Mouse (Mus musculus) liver, embryonic 16.5 days (tissue): ENCODE data around the gene Cdkn2a. TPM values are rescaled to one million over a fixed set of nuclear protein-coding genes. Genes with fewer than 3 reads are reported as not detected.

ENCODE experiments used
- ATAC-seq: fragments of 200-750 bp; cut with Nextera tagmentation; 2 replicates; pipeline ENCODE4 v1.8.0; 2017; ENCODE audit warnings: low read depth, mild to moderate bottlenecking, moderate number of reproducible peaks, moderate library complexity
- H3K27ac ChIP-seq: fragments of 300-500 bp; sonication (generic); 2 replicates; pipeline ENCODE4 v1.5.1; 2014; ENCODE audit warnings: mild to moderate bottlenecking, low read length
- H3K27me3 ChIP-seq: fragments of 300-500 bp; sonication (generic); 2 replicates; pipeline ENCODE4 v1.6.1; 2014; ENCODE audit warnings: low read depth, low read length, mixed read lengths; ENCODE audit not compliant: control insufficient read depth, insufficient read depth
- H3K36me3 ChIP-seq: fragments of 300-500 bp; sonication (generic); 2 replicates; pipeline ENCODE4 v1.6.1; 2014; ENCODE audit warnings: mild to moderate bottlenecking; ENCODE audit not compliant: control insufficient read depth, insufficient read depth
- H3K4me1 ChIP-seq: fragments of 300-500 bp; sonication (generic); 2 replicates; pipeline ENCODE4 v1.6.1; 2014; ENCODE audit warnings: low read depth, low read length, mixed read lengths; ENCODE audit not compliant: control insufficient read depth
- H3K4me2 ChIP-seq: fragments of 300-500 bp; sonication (generic); 2 replicates; pipeline ENCODE4 v1.6.1; 2014; ENCODE audit warnings: low read depth, low read length, mixed read lengths
- H3K4me3 ChIP-seq: fragments of 300-500 bp; sonication (generic); 2 replicates; pipeline ENCODE4 v1.5.1; 2014; ENCODE audit warnings: low read depth, mild to moderate bottlenecking, low read length
- H3K9ac ChIP-seq: fragments of 300-500 bp; sonication (generic); 2 replicates; pipeline ENCODE4 v1.6.1; 2014; ENCODE audit warnings: low read depth, low read length
- H3K9me3 ChIP-seq: fragments of 300-500 bp; sonication (generic); replicated peaks from 2 replicates; pipeline ENCODE4 v1.6.1; 2016; ENCODE audit warnings: low read length; ENCODE audit not compliant: control insufficient read depth
- WGBS: fragments of 180-500 bp; shearing (Covaris S2); extraction: QIAGEN DNeasy Blood & Tissue Kit; methylation state at CpG from one replicate; pipeline ENCODE4 v1.1.7; 2014; ENCODE audit not compliant: insufficient replicate concordance; 5-methylcytosine and 5-hydroxymethylcytosine counted together
- polyA plus RNA-seq: library from polyadenylated mRNA; unstranded; fragments of >200 nt; fragmentation: Nextera tagmentation; extraction: Ambion mirVana; gene quantifications from 2 replicates; pipeline ENCODE4 v1.2.1, GENCODE M21; 2015

Cdkn2a gene
- polyA plus RNA-seq, 1 experiment from 2014 or later: not detected

DNA sequence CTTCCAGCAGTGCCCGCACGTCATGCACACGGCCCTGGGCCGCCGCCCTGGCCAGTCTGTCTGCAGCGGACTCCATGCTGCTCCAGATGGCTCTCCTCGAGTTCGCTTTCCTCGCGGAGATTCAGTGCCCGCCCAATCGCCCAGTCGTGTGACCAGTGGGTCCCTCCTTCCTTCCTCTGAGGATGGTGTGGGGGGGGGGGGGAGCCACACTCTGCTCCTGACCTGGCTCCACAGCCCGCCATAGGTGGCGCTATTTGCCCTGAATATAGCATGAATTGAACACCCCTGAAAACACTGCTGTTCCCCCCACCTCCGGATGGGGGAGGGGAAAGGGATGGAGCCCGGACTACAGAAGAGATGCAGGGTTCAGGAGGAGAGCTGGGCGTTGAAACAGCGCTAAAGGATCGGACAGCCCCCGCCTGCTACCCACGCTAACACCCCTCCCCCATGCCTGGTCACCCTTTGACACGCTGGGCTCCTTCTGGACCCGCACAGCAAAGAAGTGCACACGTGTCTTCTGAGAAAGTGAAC, 12.4 kb downstream of the Cdkn2a start:
- no peak for ATAC-seq
- Histone ChIP-seq H3K27ac (no peak overlapping the region), H3K4me3 (no peak overlapping the region), H3K27me3 (peaks cover 52% of the 10 kb centered on the region), H3K4me2 (no peak overlapping the region), H3K36me3 (no peaks in the 10 kb centered on the region), H3K9me3 (no peaks in the 10 kb centered on the region), H3K4me1 (no peaks in the 10 kb centered on the region), H3K9ac (no peak overlapping the region)
- WGBS: 1% methylated on average over 25 of the region's 25 CpGs

- Histone ChIP-seq H3K4me1 (no peaks in the 10 kb centered on the region), H3K4me2 (no peak overlapping the region), H3K9ac (no peak overlapping the region), H3K36me3 (no peaks in the 10 kb centered on the region), H3K27ac (no peak overlapping the region), H3K4me3 (no peak overlapping the region), H3K27me3 (peaks cover 57% of the 10 kb centered on the region), H3K9me3 (no peaks in the 10 kb centered on the region)
- no peak for ATAC-seq
- 2% methylated on average over 7 of the region's 7 CpGs for WGBS
Observed at GRCm38 (mm10) chr4:89281236-89281635, 13.2 kb downstream of the Cdkn2a start.

- Histone ChIP-seq H3K9me3 (no peaks in the 10 kb centered on the region), H3K27me3 (peaks cover 72% of the 10 kb centered on the region), H3K9ac (no peak overlapping the region), H3K27ac (no peak overlapping the region), H3K4me2 (no peak overlapping the region), H3K4me1 (no peaks in the 10 kb centered on the region), H3K4me3 (no peak overlapping the region), H3K36me3 (no peaks in the 10 kb centered on the region)
- ATAC-seq: no peak
- 3% methylated on average over 2 of the region's 2 CpGs for WGBS
Observed at GRCm38 (mm10) chr4:89279641-89280040, 14.8 kb downstream of the Cdkn2a start.

DNA sequence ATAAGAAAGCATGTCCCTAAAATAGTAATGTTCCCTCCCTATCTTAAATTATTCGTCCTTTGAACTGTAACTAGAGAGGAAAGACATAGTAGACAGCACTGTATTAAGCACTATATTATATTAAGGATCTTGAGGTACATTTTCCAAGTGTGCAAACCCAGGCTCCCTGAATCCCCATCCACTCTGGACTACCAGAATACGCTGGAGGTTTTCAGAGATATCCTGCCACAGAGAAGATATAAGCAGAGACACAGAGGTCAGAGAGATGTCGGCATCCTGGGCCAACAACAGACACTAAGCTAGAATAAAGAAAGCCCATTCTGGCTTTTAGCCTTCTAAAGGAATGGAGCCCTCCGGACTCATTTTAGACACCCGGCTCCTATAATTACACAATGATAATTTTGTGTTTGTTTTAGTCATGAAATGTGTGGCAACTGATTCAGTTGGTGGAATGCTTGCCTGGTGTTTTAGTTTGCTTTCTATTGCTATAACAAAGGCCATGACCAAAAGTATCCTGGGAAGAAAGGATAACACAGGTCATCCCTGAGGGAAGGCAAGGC, 17.0 kb downstream of the Cdkn2a start:
- H3K4me2 ChIP-seq: no peak overlapping the region
- no peaks in the 10 kb centered on the region for H3K36me3 ChIP-seq
- H3K4me3 ChIP-seq: no peak overlapping the region
- no peaks in the 10 kb centered on the region for H3K9me3 ChIP-seq
- no peaks in the 10 kb centered on the region for H3K4me1 ChIP-seq
- no peak overlapping the region for H3K9ac ChIP-seq
- H3K27ac ChIP-seq: no peak overlapping the region
- peaks cover 84% of the 10 kb centered on the region for H3K27me3 ChIP-seq
- no peak for ATAC-seq
- 3% methylated on average over 5 of the region's 5 CpGs for WGBS

- WGBS: under 1% methylated on average over 37 of the region's 37 CpGs
Observed at GRCm38 (mm10) chr4:89276669-89277219, 17.7 kb downstream of the Cdkn2a start.

DNA sequence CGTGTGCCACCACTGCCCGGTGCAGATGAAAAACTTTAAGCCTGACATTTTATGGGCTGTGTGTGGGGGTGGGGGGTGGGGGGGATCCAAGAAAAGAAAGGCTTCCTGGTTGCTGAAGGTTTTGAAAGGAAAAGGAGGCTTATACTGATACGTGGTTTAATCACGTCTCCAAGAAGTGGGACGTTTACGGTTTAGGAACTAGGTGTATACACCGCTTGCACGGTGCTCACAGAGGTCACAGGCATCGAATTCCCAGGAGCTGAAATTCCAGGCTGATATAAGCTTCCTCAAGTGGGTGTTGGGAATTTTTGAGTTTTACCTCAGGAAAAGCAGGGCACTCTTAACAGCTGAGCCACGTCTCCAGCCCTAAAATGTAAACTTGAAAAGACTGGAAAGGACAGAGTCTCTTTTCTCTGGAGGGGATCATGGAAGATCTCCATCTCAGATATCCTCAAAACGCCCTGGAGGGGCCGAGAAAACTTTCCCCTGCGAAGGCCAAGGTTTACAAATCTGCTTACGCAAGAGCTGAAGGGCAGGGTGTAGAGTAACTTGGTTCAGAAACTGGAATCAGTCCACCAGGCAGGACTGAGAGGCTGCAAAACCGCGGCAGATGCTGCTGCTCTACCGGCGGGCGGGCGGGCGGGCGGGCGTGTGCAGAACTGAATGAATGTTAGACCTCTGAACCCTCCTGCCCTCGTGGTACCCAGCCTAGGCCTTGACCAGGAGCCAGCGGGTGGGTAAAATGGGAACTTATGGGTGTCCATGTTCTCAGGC, 18.5 kb downstream of the Cdkn2a start:
- no peak for ATAC-seq
- 3% methylated on average over 21 of the region's 25 CpGs for WGBS
- Histone ChIP-seq H3K9ac (no peak overlapping the region), H3K9me3 (no peaks in the 10 kb centered on the region), H3K4me2 (no peak overlapping the region), H3K27ac (no peak overlapping the region), H3K4me3 (no peak overlapping the region), H3K36me3 (no peaks in the 10 kb centered on the region), H3K27me3 (peaks cover 83% of the 10 kb centered on the region), H3K4me1 (no peaks in the 10 kb centered on the region)

More at GRCm38 (mm10) chr4:89276669-89277219, 17.7 kb downstream of the Cdkn2a start:
- ATAC-seq: no peak
- Histone ChIP-seq H3K4me3 (no peak overlapping the region), H3K9me3 (no peaks in the 10 kb centered on the region), H3K27me3 (peaks cover 84% of the 10 kb centered on the region), H3K4me1 (no peaks in the 10 kb centered on the region), H3K9ac (no peak overlapping the region), H3K4me2 (no peak overlapping the region), H3K27ac (no peak overlapping the region), H3K36me3 (no peaks in the 10 kb centered on the region)

GRCm38 (mm10) chr4:89274829-89275548, 19.5 kb downstream of the Cdkn2a start:
- Histone ChIP-seq H3K4me3 (no peak overlapping the region), H3K9ac (no peak overlapping the region), H3K36me3 (no peaks in the 10 kb centered on the region), H3K27me3 (peaks cover 86% of the 10 kb centered on the region), H3K4me1 (no peaks in the 10 kb centered on the region), H3K9me3 (no peaks in the 10 kb centered on the region), H3K27ac (no peak overlapping the region), H3K4me2 (no peak overlapping the region)
- 3% methylated on average over 24 of the region's 24 CpGs for WGBS
- no peak for ATAC-seq

DNA sequence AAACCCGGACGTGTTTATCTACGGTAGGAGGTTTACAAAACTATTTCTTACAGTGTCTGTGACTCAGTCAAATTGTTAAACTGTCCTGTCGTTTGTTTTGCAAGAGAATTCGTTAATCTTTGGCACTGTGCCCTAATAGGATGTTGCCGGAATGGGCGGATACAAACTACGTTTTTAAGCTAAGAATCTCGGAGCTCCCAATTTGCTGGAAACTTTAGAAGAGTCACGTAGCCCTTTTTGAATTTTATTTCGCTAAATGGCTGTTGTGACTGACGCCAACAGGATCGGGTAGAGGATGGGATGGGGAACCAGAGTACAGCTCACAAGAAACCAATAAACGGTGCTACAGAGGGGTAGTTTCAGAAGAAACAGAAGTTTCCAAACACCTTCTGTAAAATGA, 20.4 kb downstream of the Cdkn2a start:
- H3K9ac ChIP-seq: no peak overlapping the region
- ATAC-seq: no peak
- no peak overlapping the region for H3K4me2 ChIP-seq
- 2% methylated on average over 14 of the region's 14 CpGs for whole genome bisulfite sequencing
- H3K4me3 ChIP-seq: no peak overlapping the region
- no peaks in the 10 kb centered on the region for H3K36me3 ChIP-seq
- H3K27me3 ChIP-seq: peaks cover 78% of the 10 kb centered on the region
- H3K4me1 ChIP-seq: no peaks in the 10 kb centered on the region
- no peaks in the 10 kb centered on the region for H3K9me3 ChIP-seq
- H3K27ac ChIP-seq: no peak overlapping the region
